Mouse (Mus musculus) A20 (cell line): ENCODE data around the gene Ciita.
A peak's percentile ranks its signal among the peaks of the same experiment; 100 is the strongest.

Experiments
- DNase-seq: peaks from one replicate; pipeline ENCODE4 v3.0.0-alpha.2; 2011; ENCODE audit warnings: low read depth, low spot score

The Ciita gene

DNA sequence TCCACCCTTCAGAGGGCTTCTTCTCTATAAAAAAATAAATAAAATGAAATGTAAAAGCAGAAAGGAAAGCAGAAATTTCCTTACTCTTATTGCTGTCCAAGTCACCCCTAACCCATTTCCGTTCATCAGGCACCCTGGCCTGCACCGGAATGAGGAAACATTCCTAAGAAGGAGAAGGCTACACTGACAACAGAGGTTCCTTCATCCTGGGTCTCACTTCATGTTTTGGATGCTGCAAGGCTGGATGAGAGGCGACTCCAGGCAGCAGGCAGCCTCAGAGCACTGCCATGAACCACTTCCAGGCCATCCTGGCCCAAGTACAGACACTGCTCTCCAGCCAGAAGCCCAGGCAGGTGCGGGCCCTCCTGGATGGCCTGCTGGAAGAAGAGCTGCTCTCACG is at the start of gene Ciita:
Gene Ciita (plus strand): TSS at position 203 of the 400 bp plus-strand sequence.
- no peak for DNase-seq

DNA sequence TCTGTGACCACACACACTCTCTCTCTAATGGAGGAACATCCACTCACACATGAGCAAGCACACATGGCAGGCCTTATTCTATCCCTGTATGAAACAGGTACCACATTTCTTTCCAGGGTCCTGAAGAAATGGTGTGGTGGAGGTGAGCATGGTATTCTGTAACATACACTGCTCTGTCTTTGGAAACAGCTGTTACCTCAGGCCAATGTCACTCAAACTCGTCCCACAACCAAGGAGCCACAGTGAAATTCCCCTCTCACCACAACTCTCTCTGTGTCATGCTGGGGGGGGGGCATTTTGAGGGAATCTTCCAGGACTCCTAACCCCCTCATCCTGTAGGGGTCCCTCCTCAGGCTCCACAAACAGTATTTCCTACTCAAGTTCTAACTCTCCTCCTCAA is 47.9 kb upstream of the Ciita start:
- no peak for DNase-seq

DNA sequence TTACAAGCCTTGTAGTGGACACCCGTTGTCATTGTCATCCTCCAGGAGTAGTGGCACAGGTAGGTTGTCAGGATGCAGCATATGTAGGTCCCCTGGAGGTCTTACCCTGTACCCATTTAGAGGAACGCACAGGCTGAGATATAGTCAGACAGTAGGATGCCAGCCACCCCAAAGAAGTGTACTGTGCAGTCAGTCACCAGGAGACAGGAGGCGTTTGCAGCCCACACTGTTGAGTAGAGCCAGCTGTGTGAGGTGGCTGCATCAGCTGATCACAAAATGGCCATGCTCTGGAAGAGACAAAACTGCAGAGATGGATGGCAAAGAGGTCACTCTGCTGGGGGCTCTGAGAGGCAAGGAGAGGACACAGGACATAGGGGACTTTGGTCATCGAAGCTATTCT is 47.5 kb upstream of the Ciita start:
- DNase-seq: no peak

DNA sequence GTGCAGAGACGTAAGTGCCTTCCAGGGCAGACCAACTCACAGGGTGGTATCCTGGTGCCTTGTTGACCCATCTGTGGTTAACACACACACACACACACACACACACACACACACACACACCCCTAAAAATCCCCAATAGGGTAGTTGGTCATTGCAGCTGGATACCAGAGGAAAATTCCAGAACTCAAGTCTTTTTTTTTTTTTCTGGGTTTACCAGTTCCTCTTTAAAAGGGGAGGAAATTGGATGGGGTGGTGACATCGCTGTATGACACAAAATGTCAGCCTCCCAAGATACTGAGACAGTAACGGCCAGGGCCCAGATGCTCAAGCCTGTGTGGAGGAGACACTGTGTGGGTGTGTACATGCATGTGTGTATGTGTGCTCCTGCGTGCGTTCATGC is 46.5 kb upstream of the Ciita start:
- no peak for DNase-seq

DNA sequence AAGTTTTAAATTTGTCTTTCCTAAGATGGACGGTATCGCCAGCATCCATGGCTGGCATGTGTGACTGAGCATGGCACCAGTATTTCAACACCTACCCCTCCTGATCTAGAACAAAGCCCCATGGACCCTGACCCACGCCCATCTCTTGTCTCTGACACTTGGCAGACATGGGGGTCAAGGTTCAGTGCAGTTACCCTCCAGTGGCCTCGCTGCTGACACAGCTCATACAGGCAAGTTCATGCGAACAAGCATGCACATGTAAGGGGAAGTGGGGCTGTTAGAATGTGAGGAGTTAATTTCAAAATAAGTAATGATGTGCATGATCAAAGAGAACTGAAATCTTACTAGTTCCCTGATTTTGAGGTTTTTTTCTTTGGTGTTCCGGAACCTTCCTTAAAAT is 43.7 kb upstream of the Ciita start:
- DNase-seq: peak; percentile 74

DNA sequence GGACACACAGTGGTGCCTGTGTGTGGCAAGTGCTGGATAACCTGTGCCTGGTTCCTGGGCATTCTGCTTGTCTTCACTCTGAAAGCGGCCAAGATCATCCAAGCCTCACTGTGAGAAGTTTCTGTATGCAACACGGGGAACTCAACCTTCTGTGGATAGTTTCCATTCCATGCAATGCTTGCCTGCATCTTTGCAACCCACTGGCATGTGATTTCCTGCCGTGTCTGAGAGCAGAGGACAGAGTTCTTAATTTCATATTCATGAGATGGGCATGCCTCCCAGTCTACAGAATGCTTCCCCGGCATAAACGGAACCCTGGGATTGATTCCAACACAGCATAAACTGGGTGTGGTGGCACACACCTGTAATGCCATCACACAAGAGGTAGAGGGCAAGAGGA is 41.8 kb upstream of the Ciita start:
- no peak for DNase-seq

DNA sequence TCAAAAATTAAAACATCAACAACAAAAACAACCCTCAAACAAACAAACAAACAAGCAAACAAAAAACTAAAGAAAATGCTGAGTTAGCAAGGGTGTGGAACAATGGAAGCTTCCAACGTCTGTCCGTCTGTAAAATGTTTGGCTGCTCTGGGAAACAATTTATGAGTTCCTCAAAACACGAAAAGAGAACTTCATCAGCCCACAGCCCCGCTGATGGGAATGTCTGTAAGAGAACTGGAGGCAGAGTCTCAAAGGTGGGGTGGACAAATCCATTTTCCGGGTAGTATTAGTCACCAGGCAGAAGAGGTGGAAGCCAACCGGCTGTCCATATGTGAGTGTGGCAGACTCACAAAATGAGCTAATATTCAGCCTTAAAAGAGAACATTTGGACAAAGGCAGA is 38.5 kb upstream of the Ciita start:
- no peak for DNase-seq

DNA sequence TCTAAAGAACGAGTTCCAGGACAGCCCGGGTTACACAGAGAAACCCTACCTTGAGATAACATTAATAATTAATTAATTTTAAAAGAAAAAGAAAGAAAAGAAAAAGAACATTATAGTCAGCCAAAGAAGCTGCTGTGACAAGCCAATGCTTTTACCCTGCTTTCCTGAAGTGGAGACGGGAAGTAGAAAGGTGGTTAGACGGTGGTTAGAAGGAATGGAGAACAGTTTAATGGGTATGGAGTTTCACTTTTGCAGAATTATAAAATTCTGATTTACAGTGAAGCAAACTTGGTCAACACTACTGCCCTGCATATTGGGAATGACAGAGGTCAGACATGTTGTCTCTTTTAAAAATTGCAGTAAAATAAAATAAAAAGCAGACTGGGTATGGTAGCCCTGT is 38.1 kb upstream of the Ciita start:
- DNase-seq: no peak

DNA sequence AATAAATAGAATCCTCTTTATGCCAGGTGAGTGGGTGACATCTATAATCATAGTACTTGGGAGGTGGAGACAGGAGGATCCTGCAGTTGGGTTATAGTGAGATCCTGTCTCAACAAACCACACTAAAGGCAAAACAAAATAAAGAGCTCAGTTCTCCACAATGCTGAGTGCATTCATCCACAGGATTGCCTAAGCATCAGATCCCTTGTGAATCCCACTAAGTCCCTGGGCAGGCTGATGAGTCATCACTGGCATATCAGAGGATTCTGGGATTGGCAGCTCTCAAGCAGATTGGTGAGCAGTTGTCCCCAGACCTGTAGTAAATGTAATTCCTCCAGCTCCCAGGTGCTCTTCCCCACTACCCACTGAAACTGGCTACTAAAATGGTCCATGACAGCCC is 36.1 kb upstream of the Ciita start:
- no peak for DNase-seq

DNA sequence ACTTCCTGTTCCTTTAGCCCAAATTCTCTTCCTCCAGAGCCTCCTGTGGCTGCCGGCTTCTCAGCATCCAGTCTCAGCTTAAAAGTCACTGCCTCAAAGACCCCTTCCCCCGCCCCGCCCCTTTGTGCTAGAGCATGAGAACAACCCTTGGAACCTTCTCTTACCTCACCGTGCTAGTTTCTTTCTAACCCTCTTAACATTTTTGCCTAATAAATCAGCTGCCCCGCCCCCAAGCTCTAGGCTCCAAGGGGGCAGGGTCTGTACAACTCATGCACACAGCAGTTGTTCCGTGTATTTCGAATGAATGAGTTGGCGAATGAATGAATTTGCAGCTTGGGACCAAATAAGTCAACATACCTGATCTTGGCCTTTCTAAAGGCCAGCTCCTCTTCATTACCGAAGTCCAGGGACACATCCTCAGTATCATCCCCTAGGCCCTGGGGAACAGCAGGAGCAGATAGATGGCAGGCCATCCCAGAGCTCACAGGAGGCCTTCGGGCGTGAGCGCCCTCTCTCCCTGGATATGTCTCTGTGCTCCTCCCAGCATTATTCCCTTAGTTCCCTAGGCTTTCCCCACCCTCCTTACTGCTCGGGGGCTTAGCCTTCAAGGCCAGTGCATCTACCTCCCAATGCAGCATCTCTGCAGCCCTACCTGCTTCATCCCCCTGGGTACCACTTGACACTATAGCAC is 33.1 kb upstream of the Ciita start:
- DNase-seq: no peak

DNA sequence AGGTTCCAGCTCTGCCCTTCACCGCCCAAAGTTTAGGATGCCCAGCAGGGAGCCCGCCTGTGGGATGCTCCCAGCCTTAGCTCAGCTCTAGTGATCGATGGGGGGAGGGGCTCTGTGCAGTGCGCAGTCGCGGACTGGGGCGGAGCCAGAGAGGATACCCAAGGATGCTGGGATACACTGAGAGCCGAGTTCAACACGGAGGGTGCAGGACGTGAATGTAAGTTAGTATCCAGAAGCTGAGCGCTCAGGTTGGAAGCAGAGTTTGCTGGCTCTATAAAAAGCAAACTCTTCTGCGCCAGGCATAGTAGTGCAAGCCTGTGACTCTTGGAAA is 32.6 kb upstream of the Ciita start, which contains the start of gene Tvp23a:
Gene Tvp23a (minus strand): TSS at position 99 of the 331 bp plus-strand sequence.
- no peak for DNase-seq

DNA sequence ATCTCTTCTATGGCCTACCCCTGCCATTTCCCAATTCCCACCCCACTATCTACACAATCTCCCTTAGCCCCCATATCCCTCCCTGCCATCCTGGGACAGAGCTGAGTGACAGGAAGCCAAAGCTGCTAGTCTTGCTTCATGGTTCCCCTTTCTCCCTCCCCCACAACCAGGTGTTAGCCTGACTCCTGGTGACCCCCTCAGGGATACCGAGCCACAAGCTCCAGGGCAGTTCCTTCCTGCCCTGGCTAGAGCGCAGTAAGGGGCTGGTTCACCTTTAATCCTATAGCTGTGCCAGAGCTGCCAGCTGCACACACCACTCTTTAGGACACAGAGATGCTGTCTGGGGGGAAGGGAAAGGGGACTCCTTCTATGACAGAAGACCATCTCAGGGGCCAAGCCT is 32.1 kb upstream of the Ciita start:
- DNase-seq: peak; percentile 40

DNA sequence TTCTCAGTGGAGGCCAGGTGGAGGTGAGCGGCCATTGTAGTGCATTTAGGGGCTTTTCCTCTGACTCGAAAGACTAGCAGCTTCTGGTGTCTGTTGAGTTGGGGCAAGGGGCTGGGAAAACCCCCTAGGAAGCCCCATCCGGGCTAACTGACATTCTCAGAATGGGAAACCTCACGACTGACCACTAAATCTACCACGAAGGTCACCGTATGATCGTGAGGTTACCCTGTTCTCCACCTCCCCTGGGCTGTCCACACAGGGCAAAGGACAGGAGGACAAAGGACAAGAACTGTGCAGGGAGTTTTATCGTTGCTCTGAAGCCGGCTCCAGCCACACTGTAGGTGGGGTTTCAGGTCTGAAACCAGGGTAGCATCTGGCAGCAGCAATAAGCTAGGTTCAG is 30.9 kb upstream of the Ciita start:
- DNase-seq: peak; percentile 65

DNA sequence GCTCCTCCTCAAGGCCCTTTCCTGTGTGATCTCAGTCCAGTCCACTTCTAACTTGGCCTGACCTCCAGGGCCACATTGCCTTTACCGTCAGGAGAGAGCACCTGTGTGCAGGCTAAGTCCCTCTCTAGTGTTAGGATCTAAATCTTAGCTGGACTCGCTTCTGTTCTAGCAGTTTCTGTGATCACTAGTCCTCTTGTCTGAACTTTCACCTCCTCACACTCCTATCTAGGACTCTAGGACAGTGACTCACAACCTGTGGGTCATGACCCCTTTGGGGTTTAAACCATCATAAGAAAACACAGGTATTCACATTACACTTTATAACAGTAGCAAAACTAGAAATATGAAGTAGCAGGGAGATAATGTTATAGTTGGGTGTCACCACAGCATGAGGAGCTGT is 28.0 kb upstream of the Ciita start:
- DNase-seq: no peak

DNA sequence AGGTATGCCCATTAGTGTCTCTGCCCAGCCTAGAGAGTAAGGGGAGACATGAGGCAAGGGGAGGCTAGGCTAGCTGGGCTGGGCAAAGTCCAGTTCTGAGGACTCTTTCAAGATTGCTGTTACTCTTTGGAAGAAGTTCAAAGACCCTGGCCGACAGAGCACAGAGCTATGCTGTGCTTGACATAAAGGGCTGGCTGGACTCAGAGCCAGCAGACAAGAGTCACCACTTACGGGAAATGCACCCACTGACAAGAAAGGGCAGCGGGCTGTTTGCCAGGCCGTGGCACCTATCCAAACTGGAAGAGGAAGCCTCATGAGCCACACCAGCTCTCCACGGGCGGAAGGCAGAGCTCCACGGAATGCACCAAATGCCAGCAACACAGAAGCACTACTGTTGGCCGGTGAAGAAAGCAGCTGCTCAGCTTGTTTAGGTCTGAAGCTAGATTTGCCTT is 27.4 kb upstream of the Ciita start:
- no peak for DNase-seq

DNA sequence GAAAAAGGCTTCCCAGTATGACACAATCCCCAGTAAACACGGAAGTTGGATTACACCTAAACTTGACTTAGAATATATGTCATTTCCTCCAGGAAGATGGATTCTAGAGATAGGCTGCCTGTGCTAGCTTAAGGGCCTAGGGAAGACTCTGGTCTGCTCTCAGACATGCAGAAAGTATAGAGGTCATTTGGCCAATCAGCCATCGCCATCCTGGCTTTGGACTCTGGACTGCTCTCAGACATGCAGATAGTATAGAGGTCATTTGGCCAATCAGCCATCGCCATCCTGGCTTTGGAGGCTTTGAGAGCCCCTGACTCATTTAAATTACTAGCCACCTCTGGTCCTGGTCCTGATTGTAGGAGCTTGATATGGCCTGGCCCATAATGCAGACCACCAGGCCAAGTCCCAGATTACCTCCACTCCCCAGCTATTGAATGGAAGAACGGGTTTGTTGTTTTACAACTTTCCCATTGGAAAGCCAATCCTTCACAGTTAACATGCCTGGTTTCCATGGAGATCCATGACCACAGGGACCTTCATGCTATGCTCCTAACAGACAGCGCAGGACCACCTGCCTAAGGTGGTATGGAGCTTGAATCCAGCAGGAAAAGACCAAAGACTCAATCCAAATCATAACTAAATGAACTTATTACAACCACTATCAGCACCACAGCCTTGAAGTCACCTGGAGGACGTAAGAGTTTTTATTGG is 25.8 kb upstream of the Ciita start:
- no peak for DNase-seq

DNA sequence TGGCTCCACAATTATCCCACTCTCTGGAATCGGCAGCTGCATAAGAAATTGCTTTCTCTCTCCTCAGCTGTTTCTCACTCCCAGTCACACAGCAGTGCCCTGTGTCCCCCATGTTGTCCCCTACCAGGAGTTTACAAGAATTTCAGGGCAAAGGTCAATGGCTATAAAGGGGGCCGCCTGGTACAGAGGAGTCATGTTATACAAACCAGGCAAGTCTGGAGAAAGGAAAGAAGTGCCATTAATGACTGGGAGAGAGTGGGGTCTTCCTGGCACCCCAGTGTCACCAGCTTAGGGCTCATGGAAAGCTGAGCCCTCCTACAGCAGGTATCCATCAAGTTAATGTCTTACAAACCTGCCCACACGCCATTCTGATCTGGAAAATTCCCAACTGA is 25.3 kb upstream of the Ciita start:
- DNase-seq: no peak

DNA sequence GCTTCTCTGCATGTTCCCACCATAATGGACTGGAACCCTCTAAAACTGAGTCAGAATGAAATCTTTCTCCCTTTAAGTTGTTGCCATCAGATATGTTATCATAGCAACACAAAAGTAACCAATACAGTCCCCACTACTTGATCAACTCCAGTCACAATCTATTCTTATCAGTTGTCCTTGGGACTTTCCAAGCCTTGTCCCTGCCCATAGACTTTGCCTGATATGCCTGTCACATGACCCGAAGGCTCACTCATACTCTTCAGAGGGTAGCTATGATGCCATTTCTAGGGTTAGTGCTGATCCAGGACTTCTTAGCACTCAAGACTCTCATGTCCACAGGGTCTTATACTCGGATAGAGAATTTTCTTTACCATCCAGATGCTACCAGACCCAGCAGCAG is 19.7 kb upstream of the Ciita start:
- DNase-seq: no peak

DNA sequence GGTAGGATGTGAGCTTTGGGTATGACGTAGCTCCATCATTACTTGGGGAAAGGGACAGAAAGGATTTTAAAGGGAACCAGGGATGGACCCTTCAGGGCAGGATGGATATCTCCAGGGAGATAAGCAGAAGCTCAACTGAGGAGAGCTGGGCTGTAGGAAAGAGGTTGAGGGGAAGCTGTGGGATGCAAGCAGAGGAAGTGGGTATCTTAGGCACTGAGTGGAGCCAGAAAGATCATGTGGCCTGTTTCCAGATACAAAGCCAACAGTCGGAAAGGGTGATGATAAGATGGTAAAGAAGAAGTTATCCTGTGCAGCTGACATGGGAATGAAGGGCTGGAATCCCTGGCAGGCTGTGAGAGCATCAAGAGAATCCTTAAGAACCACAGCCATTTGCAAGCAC is 18.7 kb upstream of the Ciita start:
- DNase-seq: no peak

DNA sequence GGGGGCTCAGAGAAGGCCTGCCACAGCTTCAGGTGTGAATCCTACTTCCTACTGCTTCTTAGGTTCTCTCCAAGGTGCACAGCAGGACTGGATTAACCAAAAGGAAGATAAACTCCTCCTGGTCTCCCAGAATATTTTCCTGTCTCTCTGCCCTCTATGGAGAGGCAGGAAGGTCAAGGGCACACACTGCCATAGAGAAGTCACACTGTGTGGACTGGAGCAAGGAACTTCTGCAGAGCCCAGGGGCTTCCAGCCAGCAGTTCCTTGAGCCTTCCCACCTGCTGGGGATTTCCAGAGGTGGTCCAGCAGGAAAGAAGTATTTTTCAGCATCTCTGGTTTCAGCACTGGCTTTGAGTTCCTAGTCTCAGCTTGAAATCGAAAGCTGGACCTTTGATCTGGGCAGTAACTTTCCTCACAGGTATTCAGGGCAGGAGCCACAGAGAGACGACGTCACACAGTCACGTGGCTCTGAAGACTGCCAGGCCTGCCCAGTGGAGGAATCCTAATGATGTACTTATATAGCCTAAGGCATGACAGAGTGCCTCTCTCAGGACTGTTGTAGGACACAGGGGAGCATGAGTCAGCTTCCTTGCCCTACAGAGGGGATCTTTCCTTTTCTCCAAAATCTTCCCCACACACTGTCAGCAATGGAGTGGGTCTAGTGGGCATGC is 14.7 kb upstream of the Ciita start:
- no peak for DNase-seq

DNA sequence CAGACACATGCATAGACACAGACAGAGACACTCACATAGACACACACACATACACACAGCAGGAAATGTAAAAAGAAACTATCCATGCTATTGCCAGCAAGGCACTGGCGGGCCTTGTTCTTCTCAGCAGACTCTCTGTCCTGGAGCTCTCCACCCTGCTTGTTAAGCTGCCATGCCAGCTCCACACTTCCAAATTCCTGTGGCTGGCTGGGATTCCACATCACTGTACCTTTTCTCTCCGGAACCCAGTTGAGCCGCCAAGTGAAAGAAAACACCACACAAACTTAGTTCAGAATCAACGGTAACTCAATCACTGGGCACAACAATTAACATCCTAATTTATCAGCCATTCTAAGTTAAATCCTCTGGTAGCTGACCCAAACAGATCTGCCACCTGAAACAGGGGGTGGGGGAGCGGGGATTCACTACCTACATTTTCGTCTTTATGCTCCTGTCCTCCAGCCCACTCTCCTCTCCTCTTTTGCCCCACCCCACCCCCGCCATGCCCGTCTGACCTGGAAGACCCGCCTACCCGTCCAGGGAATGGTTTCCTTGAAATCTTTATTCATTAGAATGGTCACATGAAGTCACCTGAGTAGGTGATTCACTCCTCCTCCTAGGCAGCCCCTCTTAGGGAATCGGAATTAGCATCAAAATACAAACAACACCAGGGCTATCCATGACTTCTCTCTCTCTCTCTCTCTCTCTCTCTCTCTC is 12.3 kb upstream of the Ciita start:
- no peak for DNase-seq

DNA sequence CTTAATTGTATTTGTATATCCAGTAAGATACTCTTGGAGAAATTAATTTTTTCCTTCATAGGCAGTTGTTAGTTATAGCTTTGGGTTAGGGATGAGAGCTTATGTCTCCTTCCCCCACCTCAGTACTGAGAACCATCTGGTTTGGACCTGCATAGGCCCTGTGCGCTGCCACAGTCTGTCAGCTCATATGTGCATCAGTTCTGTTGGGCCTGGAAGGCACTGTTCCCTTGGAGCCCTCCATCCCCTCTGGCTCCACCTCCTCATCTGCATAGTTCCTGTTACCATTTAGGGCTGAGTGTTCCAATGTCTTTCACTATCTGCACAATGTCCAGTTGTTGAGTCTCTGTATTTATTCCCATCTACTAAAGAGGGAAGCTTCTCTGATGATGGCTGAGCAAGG is 11.7 kb upstream of the Ciita start:
- no peak for DNase-seq
